Mouse (Mus musculus) thymus, postnatal 0 days (tissue): ENCODE results near the gene Ube2g1. TPM values are rescaled to one million over a fixed set of nuclear protein-coding genes. Genes with fewer than 3 reads are reported as not detected.

Experiments used
- DNase-seq: peaks from one replicate; pipeline ENCODE4 v3.0.0-alpha.2; 2015; ENCODE audit warnings: low spot score
- polyA plus RNA-seq: library from polyadenylated mRNA; unstranded; fragments of >200 nt; fragmentation: Nextera tagmentation; extraction: Ambion mirVana; gene quantifications from 2 replicates; pipeline ENCODE4 v1.2.1, GENCODE M21; 2015

The Ube2g1 gene
- 64.1 and 66.6 TPM in 2 replicates for polyA plus RNA-seq

DNA sequence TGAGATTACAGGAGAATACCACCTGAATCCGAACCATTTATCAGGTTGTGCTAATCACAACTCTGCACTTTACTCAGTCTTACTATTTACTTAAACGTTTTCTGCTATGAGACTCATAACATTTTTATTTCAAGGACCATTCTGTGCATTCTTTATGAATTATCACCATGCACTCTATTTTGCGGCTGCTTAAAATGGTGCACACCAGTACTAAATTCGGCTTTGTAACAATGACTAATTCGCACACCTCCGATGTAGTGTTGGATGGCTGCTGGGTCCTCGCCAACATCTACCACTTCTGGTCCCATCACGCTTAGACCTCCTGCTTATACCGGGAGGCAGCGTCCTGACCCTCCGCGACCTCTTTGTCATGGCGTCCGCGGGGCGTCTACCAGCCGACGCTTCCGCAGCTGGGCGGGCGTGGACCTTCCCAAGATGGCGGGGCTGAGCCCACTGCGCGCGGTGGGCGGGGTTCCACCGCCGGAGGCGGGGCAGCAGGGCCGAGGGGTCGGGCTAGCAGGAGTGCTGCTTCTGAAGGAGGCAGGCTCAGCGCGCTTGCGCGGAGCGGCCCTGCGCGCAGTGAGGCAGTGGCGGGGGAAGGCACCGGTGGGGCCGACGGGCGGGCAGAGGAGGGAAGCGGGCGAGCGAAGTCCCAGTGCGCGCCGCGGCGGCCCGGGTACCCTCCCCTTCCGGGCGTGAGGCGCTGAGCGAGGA is at the start of gene Ube2g1:
Gene Ube2g1, plus strand, starts transcription at position 590 of the 714 bp plus-strand sequence.
- DNase-seq: peak; percentile 99

DNA sequence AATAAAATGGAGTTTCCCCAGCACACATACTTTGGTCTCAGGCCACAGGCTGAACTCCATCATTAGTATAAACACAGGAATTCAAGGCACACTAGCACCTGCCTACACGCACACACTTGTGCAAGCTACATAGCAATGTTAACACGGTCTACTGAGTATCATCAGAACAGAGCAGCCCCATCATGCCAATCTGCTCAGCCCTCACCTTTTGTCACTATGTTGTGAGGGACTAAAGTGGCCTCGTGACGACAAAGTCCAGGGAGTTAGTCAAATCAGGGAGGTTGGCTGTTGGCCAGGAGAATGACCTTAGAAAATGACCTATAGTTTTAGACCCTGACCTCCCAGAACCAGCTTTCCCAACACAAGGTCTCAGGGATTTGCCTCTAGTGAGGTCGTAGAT is 48.9 kb upstream of the Ube2g1 start:
- DNase-seq: no peak

DNA sequence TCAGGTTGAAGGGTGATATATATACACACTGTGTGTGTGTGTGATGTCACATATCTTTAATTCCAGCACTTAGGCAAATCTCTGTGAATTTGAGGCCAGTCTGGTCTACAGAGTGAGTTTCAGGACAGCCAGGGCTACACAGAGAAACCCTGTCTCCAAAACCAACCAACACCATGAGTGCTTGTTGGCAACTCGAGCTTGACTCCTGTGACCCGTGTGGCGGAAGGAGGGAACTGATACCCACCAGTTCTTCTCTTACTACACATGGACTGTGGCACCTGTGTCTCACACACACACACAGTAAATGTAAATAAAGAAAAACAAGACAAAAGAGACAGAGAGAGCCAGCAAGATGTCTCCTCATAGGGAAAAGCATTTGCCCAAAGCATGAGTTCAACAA is 46.4 kb upstream of the Ube2g1 start:
- DNase-seq: no peak

- DNase-seq: peak; percentile 74
Observed at GRCm38 (mm10) chr11:72564232-72564807, 42.8 kb upstream of the Ube2g1 start.

DNA sequence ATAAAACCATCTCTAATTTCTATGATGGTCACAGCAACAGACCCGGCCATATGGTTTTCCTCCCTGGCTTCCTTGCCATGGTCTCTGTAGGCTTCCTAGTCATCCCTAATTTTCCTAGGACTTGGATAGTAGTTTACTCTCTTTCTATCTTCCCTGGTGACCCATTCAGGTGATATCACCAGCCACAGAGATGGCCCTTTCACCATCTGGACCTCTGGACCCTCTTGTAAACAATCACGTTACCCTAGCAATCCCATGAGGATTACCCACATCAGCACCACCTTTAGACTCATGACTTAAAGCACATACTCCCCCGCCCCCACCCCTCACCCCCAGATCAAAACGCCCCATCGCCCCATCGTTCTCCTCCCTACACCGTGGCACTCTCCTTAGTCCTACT is 40.8 kb upstream of the Ube2g1 start:
- no peak for DNase-seq

DNA sequence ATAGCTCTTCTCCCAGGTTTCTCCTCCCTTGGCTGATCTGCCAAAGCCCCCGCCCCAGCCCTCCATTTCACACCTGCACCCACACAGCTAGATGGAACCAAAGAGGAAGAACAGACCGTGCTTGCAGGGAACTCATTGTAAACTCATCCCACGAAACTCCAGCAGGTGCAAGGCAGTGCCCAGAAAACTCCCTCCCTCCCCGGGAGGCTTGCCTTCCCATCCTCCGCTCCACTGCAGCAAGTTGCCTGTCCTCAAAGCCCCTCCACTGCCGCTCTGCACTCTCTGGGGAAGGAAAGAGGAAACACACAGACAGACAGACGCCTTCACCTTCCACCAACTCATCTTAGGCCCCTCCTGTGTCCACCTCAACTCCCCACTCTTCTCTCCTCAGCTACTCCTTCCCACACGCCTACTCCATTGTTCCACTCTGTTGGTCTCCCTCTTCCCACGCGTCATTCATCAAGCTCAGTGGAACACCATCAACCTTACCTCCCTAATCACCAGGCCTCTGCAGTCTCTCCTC is 40.2 kb upstream of the Ube2g1 start:
- DNase-seq: no peak

DNA sequence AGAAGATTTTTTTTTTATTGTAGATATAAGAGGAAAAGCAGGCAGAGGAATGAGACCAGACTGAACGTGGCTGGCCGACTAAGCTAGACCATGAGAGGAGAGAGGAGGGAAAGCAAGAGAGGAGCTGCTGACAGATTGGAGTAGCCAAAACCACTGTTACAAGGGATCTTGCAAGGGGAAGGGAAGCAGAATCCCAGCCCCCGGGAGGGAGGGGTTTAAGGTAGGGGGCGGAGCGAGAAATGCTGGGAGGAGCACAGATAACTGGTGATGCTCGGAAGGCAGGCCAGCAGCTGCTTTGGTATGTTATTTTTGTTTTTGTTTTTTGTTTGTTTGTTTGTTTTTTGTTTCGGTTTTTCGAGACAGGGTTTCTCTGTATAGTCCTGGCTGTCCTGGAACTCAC is 38.0 kb upstream of the Ube2g1 start:
- DNase-seq: no peak

DNA sequence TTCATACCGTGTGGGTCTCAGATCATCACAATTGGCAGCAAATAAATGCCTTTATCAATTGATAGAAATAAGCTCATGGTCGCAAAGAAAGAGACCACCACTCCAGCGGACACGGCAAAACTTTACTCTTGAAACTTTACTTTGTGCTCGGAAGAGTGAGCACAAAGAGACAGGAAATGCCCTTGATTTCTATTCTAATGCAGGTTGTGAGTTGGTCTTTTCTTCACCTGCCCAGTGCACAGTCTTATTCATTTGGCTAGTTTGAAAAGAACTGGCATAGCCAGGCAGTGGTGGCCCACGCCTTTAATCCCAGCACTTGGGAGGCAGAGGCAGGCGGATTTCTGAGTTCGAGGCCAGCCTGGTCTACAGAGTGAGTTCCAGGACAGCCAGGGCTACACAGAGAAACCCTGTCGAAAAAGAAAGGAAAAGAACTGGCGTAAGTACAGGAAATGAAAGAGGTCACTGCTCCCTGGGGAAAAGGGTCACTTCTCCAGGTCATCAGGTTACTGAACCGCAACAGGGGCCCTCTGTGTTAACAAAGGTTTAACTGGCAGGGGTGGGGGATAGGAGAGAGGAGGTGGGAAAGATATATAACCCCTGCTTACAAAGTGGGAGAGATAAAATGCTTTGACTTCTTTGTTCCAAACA is 37.3 kb upstream of the Ube2g1 start:
- no peak for DNase-seq

DNA sequence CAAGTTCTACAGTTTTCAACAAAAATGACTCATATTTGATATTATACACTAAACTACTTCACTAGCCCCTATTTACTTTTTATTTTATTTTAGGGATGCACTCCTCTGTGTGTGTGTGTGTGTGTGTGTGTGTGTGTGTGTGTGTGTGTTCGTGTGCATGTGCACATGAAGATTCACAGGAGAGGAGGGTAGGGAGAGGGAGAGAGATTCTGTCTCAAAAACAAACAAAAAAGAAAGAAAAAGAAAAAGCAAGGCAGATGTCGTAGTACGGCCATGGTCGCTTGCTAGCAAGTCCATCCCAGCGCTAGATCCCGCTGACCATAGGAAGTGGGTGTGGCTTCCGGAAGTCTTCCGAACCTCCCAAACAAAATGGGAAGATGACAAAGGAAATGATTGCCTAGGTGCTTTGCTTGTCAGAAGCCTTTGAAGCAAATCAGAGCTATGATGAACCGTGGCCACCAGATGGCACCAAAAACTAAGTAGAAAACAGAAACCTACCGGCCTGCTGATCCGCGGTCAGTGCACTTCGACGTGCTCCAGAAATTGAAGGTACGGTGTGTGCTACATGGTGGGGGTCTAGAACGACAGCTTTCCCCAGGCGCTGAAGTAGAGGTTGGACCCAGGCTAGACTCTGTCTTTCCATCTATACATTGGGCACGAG is 36.6 kb upstream of the Ube2g1 start:
- DNase-seq: peak; percentile 86

GRCm38 (mm10) chr11:72573819-72574218 is 33.3 kb upstream of the Ube2g1 start:
- DNase-seq: peak; percentile 50

DNA sequence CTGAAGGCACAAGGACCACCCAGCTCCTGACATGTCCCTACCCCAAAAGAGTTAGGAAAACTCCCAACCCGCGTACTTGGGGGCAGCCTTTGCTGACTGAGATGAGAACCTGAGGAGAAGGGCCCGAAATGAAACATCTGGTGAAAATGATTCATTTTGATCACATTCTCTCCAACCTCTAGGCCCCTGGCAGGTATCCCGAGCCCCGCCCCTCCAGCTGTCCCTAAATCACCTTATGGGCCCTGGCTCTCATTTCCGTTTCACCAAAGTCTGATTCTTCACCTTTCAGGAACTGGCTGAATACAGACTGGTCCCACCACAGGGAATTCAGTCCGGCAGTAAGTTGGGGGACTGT is 31.0 kb upstream of the Ube2g1 start:
- DNase-seq: no peak

DNA sequence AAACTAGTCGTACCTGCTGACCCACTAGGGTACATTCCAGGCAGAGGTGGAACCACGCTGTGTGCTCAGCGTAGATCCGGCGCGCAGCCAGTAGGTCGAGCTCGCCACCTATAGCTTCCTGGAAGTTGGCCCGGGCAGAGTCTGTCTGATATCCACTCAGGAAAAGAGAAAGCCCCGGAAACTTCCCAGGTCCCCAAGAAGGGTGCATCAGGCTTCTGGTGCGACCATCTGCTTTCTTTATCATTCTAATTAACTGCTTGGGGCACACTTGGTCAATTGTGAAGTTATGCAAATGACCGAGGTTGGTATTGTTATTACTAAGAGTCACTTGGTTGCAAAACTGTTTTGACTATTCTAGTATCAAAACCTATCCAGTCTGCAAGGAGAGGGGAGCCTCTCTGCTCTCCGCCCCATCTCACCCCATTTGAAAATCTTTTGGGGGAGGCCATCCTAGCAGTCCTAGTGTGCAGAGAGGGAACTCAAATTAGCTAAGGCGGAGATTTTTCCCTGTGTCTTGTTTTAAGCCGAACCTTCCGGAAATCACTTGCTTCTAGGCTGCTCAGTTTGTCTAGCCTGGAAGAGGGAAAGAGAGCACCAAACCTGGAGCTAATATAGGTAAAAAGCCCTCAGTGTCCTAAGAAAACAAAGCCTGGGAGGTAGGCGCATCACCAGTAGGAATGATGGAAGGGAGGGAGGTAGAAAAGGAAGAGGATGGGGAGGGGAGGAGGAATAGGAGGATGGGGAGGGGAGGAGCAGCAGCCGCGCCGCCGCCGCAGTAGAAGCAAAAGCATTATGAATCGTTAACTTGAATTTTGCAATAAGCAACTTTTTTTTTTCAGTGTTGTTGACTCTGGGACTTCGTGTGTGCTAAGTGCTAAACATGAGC is 30.4 kb upstream of the Ube2g1 start:
- peak; percentile 11 for DNase-seq

DNA sequence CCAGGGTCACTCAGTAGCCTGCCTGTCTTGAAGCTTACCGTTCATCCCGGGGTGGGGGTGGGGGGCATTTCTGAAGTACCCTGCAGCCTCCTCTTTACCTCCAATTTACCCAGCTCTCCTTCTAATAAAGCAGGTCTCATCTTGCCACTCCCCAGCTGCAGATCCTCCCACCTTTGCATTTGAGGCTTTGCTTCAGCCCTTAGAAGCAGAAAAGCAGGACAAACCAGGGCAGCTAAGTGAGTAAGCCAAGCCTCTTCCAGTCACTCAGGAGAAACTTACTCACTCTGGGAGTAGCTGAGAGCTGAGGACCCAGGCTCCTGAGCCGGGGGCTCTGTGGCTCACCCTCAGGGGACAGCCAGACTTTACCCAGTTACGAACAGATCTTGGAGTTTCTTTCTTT is 28.6 kb upstream of the Ube2g1 start:
- no peak for DNase-seq

DNA sequence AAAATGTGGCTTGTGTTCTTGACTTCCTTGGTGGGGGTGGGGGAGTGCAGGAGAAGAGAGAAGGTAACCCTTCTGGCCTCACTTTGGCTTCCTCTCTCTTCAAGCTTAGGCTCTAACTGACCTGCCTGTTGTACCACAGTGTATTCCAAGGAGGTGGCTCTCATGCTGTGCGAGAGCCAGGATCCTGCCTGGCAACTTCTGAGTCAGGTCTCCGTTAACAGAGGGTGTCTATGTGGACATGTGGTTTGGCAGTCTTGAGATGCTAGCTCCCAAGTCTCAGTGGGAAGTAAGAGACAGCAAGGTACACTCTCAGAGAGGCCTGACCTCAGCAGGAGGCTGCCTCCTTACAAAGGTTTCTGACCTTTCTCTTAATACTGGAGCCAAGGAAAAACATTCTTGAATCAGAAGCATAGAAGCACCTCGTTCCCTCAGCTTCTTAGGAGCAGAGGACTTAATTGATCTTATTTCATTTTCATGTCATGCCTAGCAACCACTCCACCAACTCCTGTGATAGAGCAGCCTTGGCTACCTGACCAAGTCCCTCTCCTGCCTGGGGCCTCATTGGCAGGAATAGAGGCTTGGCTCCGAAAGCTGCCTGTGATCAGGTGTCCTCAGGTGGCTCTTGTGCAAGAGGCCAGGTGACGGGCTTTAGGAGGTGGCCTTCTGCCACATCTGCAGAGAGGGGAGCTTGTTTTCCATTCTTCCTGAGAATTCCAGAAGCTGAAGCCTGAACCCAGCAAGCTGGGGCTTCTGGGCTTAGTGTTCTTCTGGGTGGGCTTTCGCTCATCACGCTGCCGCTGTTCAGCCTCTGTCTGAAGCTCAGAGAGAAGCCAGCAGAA is 25.3 kb upstream of the Ube2g1 start:
- no peak for DNase-seq

DNA sequence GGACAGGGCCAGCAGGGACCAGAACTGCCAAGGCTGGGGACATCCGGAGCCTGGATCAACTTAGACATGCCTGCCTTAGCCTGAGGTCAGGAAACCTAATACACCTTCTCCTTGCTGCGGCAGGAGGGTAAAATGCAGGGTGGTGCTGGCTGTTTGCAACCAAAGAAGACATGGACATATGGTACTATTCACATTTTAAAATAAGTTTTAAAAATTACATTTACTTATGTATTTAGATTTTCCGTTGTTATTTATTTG is 24.7 kb upstream of the Ube2g1 start:
- DNase-seq: no peak

GRCm38 (mm10) chr11:72583092-72583491 is 24.0 kb upstream of the Ube2g1 start:
- no peak for DNase-seq

DNA sequence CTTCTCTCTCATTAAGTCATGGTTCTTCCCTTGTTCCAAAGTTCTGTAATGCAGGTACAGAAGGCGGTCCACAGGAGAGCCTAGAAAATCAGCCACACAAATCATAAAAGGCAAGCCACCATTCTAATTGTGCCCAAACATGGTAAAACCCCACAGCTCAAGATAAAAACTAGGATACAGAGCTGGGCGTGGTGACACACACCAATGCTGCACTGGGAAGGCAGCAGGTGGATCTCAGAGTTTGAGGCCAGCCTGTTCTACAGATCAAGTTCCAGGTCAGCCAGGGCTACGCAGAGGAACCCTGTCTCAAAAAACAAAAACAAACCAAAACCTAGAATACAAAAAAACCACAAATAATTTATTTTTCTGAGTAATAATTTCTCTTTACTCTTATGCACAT is 20.5 kb upstream of the Ube2g1 start:
- no peak for DNase-seq

GRCm38 (mm10) chr11:72587537-72588233 is 19.4 kb upstream of the Ube2g1 start:
- DNase-seq: no peak

DNA sequence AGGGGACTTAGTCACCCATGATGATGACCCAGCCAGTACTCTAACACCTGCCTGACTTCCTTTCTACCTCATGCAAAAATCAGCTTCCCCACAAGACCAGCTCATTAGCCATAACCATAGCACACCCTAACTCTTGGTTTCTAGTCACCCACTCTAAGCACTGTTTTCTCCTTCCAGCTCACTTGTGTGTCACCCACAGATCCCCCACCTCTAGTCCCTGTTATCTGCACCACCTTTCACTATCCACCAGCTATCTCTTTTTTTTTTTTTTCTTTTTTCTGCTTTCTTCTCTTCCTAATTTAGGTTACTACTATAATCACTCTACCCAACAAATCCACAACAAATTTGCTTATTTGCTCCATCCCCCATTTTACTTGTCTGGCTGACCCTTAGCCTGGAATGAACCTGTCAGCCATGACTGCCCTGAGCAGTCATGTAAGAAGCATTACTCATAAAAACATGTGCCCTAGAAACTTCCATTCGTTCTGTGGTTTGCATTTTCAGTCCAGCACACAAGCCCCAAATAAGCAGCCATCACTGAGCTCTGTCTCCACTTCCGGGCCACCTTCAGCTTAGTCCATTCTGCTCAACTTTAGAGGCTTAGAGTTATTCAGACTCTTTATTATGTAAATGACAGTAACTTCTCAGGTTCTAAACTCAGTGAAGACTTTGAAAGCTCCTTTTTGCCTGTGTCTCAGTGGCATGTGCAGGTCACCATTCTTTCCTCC is 11.9 kb upstream of the Ube2g1 start:
- no peak for DNase-seq
